Mouse (Mus musculus) embryonic fibroblast, embryonic 13.5 days (primary cell): ENCODE measurements around the gene Lpo.

Experiments
- CTCF ChIP-seq: IDR thresholded peaks from 2 replicates; pipeline ENCODE4 v1.5.1; 2011; ENCODE audit warnings: mild to moderate bottlenecking, control low read depth, low read length, moderate library complexity, borderline replicate concordance; ENCODE audit not compliant: insufficient read depth
- POLR2A ChIP-seq: IDR thresholded peaks from 2 replicates; pipeline ENCODE4 v1.6.1; 2011; ENCODE audit warnings: low read depth, mild to moderate bottlenecking, control low read depth, low read length, moderate library complexity

DNA sequence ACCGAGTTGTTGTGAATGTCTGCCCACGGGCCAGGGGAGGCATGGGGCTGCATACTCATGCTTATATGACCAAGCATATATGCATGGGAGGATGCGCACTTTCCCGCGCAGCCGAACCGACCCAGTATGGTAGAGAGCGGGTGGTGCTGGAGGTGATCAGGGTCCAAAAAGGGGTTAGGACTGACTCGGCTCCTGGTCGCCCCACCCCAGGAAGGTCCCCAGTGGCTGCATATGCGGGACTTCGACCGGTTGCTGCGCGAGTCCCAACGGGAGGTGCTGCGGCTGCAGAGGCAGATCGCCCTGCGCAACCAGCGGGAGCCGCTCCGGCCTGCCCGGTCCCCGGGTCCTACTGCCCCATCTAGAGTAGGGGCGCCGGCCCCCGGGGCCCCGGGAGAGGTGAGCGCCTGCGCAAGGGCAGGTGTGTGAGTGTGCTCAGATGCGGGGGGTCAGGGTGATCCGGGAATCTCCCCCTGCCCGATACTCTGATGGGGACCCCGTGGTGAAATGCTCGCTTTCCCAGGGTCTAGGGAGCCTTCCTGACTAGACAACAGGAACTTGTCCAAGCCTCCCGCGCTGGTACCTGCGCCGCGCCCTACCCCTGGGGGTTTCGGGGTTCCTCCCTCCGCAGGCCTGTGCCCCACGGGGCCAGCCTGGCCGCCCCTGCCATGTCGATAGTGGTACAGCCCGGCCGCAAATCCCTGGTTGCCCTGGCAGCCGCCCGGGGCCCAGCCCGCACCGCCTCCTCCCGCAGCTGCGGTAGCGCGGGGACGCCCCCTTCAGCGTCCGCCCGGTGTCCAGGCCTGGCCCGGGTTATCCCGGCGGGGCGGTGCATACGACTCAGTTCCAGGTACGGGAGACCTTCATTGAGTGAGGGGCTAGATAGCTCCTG lies 63.9 kb downstream of the Lpo start:
- TF ChIP-seq POLR2A: no peak
- TF ChIP-seq CTCF: no peak
